Mouse (Mus musculus): ENCODE results near the gene Zfp64.

GRCm38 (mm10) chr2:168992642-168993420 lies 37.4 kb upstream of the Zfp64 start:
- TF ChIP-seq MYOD1 (IDR thresholded peaks at IDR 0.05; ENCODE audit: control insufficient read depth, insufficient read length, low read depth) (no peak), MAX (IDR thresholded peaks at IDR 0.05) (no peak)

Measured in C2C12 (cell line).